Mouse (Mus musculus): Measurements from ENCODE around the gene Obscn. TPM values are rescaled to one million over a fixed set of nuclear protein-coding genes. Genes with fewer than 3 reads are reported as not detected.

Gene Obscn
- total RNA-seq (2014; rRNA removed) (2.1 and 4.0 TPM in 2 replicates), polyA plus RNA-seq (2015; fragmentation: Nextera tagmentation; extraction: Ambion mirVana) (0.38 and 0.39 TPM in 2 replicates)

GRCm38 (mm10) chr11:59135904-59136452 is at the start of gene Obscn:
Gene Obscn, minus strand, starts transcription at chr11:59136402.
- WGBS, result 19% methylated on average over 43 of the region's 44 CpGs
- no peaks in the 10 kb centered on the region for H3K9me3 ChIP-seq (ENCODE audit: low read length)
- no peak within 1 kb of the TSS for H3K27ac ChIP-seq (ENCODE audit: low read depth, low read length)
- H3K4me3 ChIP-seq (ENCODE audit: low read depth, low read length), result peak within 1 kb of the TSS; percentile 31
- peak within 1 kb of the TSS; percentile 46; the same call in 1 of the 2 replicates for H3K9ac ChIP-seq (replicated peaks; ENCODE audit: low read length, poor library complexity, severe bottlenecking)
- peaks cover 53% of the 10 kb centered on the region for H3K27me3 ChIP-seq (ENCODE audit: insufficient read depth, low read length)
- TF ChIP-seq CTCF (IDR thresholded peaks at IDR 0.05), result no peak
- peak within 1 kb of the TSS; percentile 54 for H3K4me2 ChIP-seq (ENCODE audit: low read depth, low read length, poor library complexity, severe bottlenecking)
- DNase-seq (ENCODE audit: low spot score), result no peak
- H3K36me3 ChIP-seq (ENCODE audit: insufficient read depth, low read length), result no peaks in the 10 kb centered on the region
- 0 out of 2 replicates have a peak, but pooled peaks cover 3% of the 10 kb centered on the region for H3K4me1 ChIP-seq (ENCODE audit: insufficient read depth, low read length)
- no peak for ATAC-seq (ENCODE audit: low FRiP score)

DNA sequence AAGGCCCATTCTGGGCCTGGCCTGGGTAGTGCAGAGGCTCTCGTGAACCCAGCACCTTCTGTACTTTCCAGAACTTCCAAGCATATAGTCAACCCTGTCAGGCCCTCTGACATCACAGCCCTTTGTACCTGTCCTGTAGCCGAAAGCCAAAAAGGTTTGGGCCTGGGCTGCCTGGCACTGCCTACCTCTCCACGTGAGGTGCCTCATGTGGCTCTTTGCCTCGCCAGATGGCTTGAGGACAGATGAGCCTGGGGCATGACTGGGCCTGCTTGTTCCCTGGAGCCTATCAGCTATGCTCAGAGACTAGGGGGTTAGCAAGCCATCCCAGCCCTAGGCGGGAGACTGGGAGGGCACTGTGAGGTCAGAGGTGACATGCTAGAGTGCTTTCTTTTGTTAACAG is 49.3 kb upstream of the Obscn start:
- Histone ChIP-seq H3K27ac (ENCODE audit: low read depth, low read length) (no peak overlapping the region), H3K36me3 (ENCODE audit: insufficient read depth, low read length) (peaks cover 44% of the 10 kb centered on the region), H3K4me2 (ENCODE audit: low read depth, low read length, poor library complexity, severe bottlenecking) (no peak overlapping the region), H3K4me3 (ENCODE audit: low read depth, low read length) (no peak overlapping the region), H3K27me3 (ENCODE audit: insufficient read depth, low read length) (no peaks in the 10 kb centered on the region), H3K9me3 (ENCODE audit: low read length) (no peaks in the 10 kb centered on the region), H3K4me1 (ENCODE audit: insufficient read depth, low read length) (no peaks in the 10 kb centered on the region), H3K9ac (replicated peaks; ENCODE audit: low read length, poor library complexity, severe bottlenecking) (no peak overlapping the region)
- TF ChIP-seq CTCF (IDR thresholded peaks at IDR 0.05), result no peak
- ATAC-seq (ENCODE audit: low FRiP score) (no peak), DNase-seq (ENCODE audit: low spot score) (no peak)
- 78% methylated on average over 5 of the region's 5 CpGs for WGBS

DNA sequence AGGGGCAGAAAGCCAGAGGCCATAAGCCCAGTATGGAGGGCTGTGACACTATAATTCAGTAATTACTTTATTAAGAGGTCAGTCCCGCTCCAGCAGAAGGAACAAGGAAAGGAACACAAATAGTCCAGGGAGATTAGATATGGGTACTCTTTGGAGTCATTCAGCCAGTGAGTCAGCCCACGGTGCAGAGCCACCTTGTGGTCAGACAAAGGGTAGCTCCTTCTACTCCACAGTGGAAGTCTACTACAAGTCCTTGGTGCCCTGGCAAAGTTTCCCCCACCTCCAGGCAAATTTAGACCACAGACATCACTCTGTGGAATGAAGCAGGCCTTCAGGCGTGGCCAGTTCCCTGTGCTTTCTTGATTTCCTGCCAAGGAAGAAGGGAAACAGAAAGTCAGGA is 47.6 kb upstream of the Obscn start:
- H3K27ac ChIP-seq (ENCODE audit: low read depth, low read length), result no peak overlapping the region
- no peaks in the 10 kb centered on the region for H3K9me3 ChIP-seq (ENCODE audit: low read length)
- H3K4me2 ChIP-seq (ENCODE audit: low read depth, low read length, poor library complexity, severe bottlenecking), result no peak overlapping the region
- peak; percentile 84 for TF ChIP-seq CTCF (IDR thresholded peaks at IDR 0.05)
- peak overlapping the region; percentile 13; the same call in 1 of the 2 replicates for H3K9ac ChIP-seq (replicated peaks; ENCODE audit: low read length, poor library complexity, severe bottlenecking)
- DNase-seq (ENCODE audit: low spot score) (peak; percentile 73), ATAC-seq (ENCODE audit: low FRiP score) (no peak)
- H3K36me3 ChIP-seq (ENCODE audit: insufficient read depth, low read length), result peaks cover 44% of the 10 kb centered on the region
- no peak overlapping the region for H3K4me3 ChIP-seq (ENCODE audit: low read depth, low read length)
- H3K4me1 ChIP-seq (ENCODE audit: insufficient read depth, low read length), result no peaks in the 10 kb centered on the region
- no peaks in the 10 kb centered on the region for H3K27me3 ChIP-seq (ENCODE audit: insufficient read depth, low read length)
- WGBS, result 29% methylated on average over 3 of the region's 3 CpGs

GRCm38 (mm10) chr11:59182864-59183331 is 46.7 kb upstream of the Obscn start, which contains the start of gene Gjc2:
Gene Gjc2, minus strand, starts transcription at chr11:59183213.
- H3K36me3 ChIP-seq (ENCODE audit: insufficient read depth, low read length), result peaks cover 44% of the 10 kb centered on the region
- no peak within 1 kb of the TSS for H3K27ac ChIP-seq (ENCODE audit: low read depth, low read length)
- peaks cover 8% of the 10 kb centered on the region for H3K27me3 ChIP-seq (ENCODE audit: insufficient read depth, low read length)
- no peaks in the 10 kb centered on the region for H3K9me3 ChIP-seq (ENCODE audit: low read length)
- TF ChIP-seq CTCF (IDR thresholded peaks at IDR 0.05), result no peak
- H3K4me3 ChIP-seq (ENCODE audit: low read depth, low read length), result no peak within 1 kb of the TSS
- ATAC-seq (ENCODE audit: low FRiP score), result 0 out of 2 replicates have a peak, but pooled peaks have one; percentile 10
- H3K9ac ChIP-seq (replicated peaks; ENCODE audit: low read length, poor library complexity, severe bottlenecking), result peak within 1 kb of the TSS; percentile 13; the same call in 1 of the 2 replicates
- DNase-seq (ENCODE audit: low spot score), result no peak
- no peak within 1 kb of the TSS for H3K4me2 ChIP-seq (ENCODE audit: low read depth, low read length, poor library complexity, severe bottlenecking)
- WGBS, result 40% methylated on average over 3 of the region's 3 CpGs
- no peaks in the 10 kb centered on the region for H3K4me1 ChIP-seq (ENCODE audit: insufficient read depth, low read length)

DNA sequence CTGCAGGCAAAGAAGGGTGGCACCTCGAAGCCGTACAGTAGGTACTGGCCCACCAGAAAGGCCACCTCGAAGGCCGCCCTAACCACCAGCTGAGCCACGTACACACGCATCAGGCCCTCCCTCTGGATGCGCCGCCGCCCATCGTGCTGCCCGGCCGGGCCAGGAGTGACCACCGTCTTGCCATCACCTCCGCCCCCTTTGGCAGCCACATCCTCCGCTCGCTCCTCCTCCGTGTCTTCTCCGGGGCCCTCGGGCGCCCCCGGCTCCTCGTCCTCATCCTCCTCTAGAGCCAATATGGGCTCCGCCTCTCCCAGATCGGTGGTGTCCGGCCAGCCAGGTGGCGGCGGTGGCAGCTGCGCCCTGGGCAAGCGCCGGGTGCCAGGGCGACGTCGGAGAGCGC is 40.7 kb upstream of the Obscn start:
- H3K36me3 ChIP-seq (ENCODE audit: insufficient read depth, low read length), result no peaks in the 10 kb centered on the region
- no peaks in the 10 kb centered on the region for H3K4me1 ChIP-seq (ENCODE audit: insufficient read depth, low read length)
- no peak overlapping the region for H3K4me3 ChIP-seq (ENCODE audit: low read depth, low read length)
- H3K27me3 ChIP-seq (ENCODE audit: insufficient read depth, low read length), result peaks cover 44% of the 10 kb centered on the region
- H3K9ac ChIP-seq (replicated peaks; ENCODE audit: low read length, poor library complexity, severe bottlenecking), result no peak overlapping the region
- H3K27ac ChIP-seq (ENCODE audit: low read depth, low read length), result no peak overlapping the region
- TF ChIP-seq CTCF (IDR thresholded peaks at IDR 0.05), result no peak
- 12% methylated on average over 32 of the region's 34 CpGs for WGBS
- H3K9me3 ChIP-seq (ENCODE audit: low read length), result no peaks in the 10 kb centered on the region
- no peak overlapping the region for H3K4me2 ChIP-seq (ENCODE audit: low read depth, low read length, poor library complexity, severe bottlenecking)
- DNase-seq (ENCODE audit: low spot score) (no peak), ATAC-seq (ENCODE audit: low FRiP score) (no peak)

- Histone ChIP-seq H3K4me2 (ENCODE audit: low read depth, low read length, poor library complexity, severe bottlenecking) (peak overlapping the region; percentile 12; the same call in 1 of the 2 replicates), H3K27me3 (ENCODE audit: insufficient read depth, low read length) (peaks cover 44% of the 10 kb centered on the region), H3K27ac (ENCODE audit: low read depth, low read length) (no peak overlapping the region), H3K36me3 (ENCODE audit: insufficient read depth, low read length) (no peaks in the 10 kb centered on the region), H3K9ac (replicated peaks; ENCODE audit: low read length, poor library complexity, severe bottlenecking) (no peak overlapping the region), H3K4me1 (ENCODE audit: insufficient read depth, low read length) (no peaks in the 10 kb centered on the region), H3K4me3 (ENCODE audit: low read depth, low read length) (peak overlapping the region; percentile 5; the same call in 1 of the 2 replicates), H3K9me3 (ENCODE audit: low read length) (no peaks in the 10 kb centered on the region)
- DNase-seq (ENCODE audit: low spot score) (no peak), ATAC-seq (ENCODE audit: low FRiP score) (no peak)
- WGBS, result 1% methylated on average over 46 of the region's 48 CpGs
- no peak for TF ChIP-seq CTCF (IDR thresholded peaks at IDR 0.05)
Measured at GRCm38 (mm10) chr11:59176475-59176874, 40.3 kb upstream of the Obscn start.

All from midbrain, postnatal 0 days (tissue).